Mouse (Mus musculus) liver, postnatal 0 days (tissue): ENCODE data around the gene Bahd1. TPM values are rescaled to one million over a fixed set of nuclear protein-coding genes. Genes with fewer than 3 reads are reported as not detected.

Experiments
- ATAC-seq: fragments of 200-750 bp; cut with Nextera tagmentation; 2 replicates; pipeline ENCODE4 v1.8.0; 2017; ENCODE audit warnings: mild to moderate bottlenecking, moderate library complexity
- DNase-seq: peaks from one replicate; pipeline ENCODE4 v3.0.0-alpha.2; 2016
- H3K27ac ChIP-seq: fragments of 300-500 bp; sonication (generic); 2 replicates; pipeline ENCODE4 v1.5.1; 2014; ENCODE audit warnings: antibody characterized with exemption, moderate library complexity, mild to moderate bottlenecking, low read depth
- H3K27me3 ChIP-seq: fragments of 300-500 bp; sonication (generic); 2 replicates; pipeline ENCODE4 v1.6.1; 2014; ENCODE audit warnings: low read length, control low read depth, mixed read lengths; ENCODE audit not compliant: insufficient read depth
- H3K36me3 ChIP-seq: fragments of 300-500 bp; sonication (generic); replicated peaks from 2 replicates; pipeline ENCODE4 v1.6.1; 2014; ENCODE audit warnings: mild to moderate bottlenecking, control low read depth, low read length, moderate library complexity, mixed read lengths; ENCODE audit not compliant: insufficient read depth
- H3K4me1 ChIP-seq: fragments of 300-500 bp; sonication (generic); 2 replicates; pipeline ENCODE4 v1.6.1; 2014; ENCODE audit warnings: antibody characterized with exemption, mild to moderate bottlenecking, control low read depth; ENCODE audit not compliant: insufficient read depth
- H3K4me2 ChIP-seq: fragments of 300-500 bp; sonication (generic); 2 replicates; pipeline ENCODE4 v1.6.1; 2014; ENCODE audit warnings: low read depth, mild to moderate bottlenecking, low read length, moderate library complexity, mixed read lengths
- H3K4me3 ChIP-seq: fragments of 300-500 bp; sonication (generic); 2 replicates; pipeline ENCODE4 v1.5.1; 2014; ENCODE audit warnings: low read depth, low read length
- H3K9ac ChIP-seq: fragments of 300-500 bp; sonication (generic); replicated peaks from 2 replicates; pipeline ENCODE4 v1.6.1; 2014; ENCODE audit warnings: mild to moderate bottlenecking, moderate library complexity
- H3K9me3 ChIP-seq: fragments of 300-500 bp; sonication (generic); 2 replicates; pipeline ENCODE4 v1.6.1; 2016; ENCODE audit warnings: mild to moderate bottlenecking, control low read depth, low read length, mixed read lengths
- CTCF ChIP-seq: sonication (generic); IDR thresholded peaks from 2 replicates; pipeline ENCODE4 v1.5.1; 2016; ENCODE audit warnings: antibody characterized with exemption, low read depth
- EP300 ChIP-seq: IDR thresholded peaks from 2 replicates; pipeline ENCODE4 v1.6.1; 2016; ENCODE audit warnings: antibody characterized with exemption, low read depth, mild to moderate bottlenecking
- WGBS: fragments of 180-500 bp; shearing (Covaris S2); extraction: QIAGEN DNeasy Blood & Tissue Kit; methylation state at CpG from one replicate; pipeline ENCODE4 v1.1.7; 2014; ENCODE audit not compliant: insufficient replicate concordance; 5-methylcytosine and 5-hydroxymethylcytosine counted together
- polyA plus RNA-seq: library from polyadenylated mRNA; unstranded; fragments of >200 nt; fragmentation: Nextera tagmentation; extraction: Ambion mirVana; gene quantifications from 2 replicates; pipeline ENCODE4 v1.2.1, GENCODE M21; 2015

Bahd1 gene
- polyA plus RNA-seq, 1 experiment from 2014 or later: 2.5 TPM

GRCm38 (mm10) chr2:118901175-118902031 is 1.2 kb downstream of the Bahd1 start:
- Histone ChIP-seq H3K4me3 (peak overlapping the region; percentile 95), H3K4me1 (peaks cover 64% of the 10 kb centered on the region), H3K9ac (peak overlapping the region; percentile 89), H3K27ac (peak overlapping the region; percentile 94), H3K4me2 (peak overlapping the region; percentile 100), H3K27me3 (peaks cover 42% of the 10 kb centered on the region), H3K36me3 (no peaks in the 10 kb centered on the region), H3K9me3 (no peaks in the 10 kb centered on the region)
- DNase-seq: peak; percentile 97
- ATAC-seq: peak; percentile 90
- TF ChIP-seq CTCF (peak; percentile 33), EP300 (no peak)
- under 1% methylated on average over 44 of the region's 120 CpGs for WGBS

DNA sequence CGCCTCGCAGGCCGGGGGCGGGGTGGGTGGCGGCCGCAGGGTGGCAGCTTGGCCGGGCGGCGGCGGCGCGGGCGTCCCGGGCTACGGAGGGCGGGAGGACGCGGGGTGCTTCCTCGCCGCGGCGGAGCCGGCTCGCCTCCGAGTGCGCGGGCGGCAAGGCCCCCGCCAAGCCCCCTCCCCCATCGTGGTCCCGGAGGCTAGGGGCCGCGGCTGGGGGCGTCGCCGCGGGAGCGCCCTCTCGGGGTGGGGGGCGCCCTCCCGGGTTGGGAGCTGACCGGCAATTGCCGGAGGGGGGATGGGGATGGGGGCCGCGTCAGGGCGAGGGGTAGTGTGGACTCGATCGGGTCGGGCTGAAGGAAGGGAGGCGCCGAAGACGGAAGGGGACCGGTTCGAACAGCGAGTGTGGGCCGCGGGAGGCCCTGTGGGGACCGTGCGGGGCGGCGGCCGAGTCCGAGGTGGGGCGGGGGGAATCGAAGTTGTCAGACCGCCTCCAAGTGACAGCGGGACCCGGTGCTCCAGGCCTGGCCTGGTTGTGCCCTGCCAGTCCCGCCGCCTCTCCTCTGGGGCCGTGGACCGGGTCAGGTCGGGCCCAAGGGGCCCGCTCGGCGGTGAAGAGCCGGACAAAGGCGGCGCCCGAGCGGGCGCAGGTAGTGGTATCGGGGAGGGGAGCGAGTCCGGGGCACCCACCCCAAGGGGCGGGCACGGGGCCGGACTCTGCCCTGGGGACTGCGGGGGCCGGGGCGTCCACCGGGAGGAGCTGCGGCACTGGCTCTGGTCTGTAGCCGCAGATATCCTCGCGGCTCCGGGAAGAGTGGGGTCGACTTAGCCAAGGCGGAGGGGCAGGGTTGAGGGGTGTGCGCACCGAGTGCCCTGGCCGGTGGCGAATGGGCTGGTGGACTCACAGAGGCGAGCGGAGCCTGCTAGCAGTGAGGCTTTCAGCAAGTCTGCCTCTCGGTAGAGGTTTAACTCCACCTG is 2.2 kb downstream of the Bahd1 start:
- Histone ChIP-seq H3K27me3 (peaks cover 32% of the 10 kb centered on the region), H3K9ac (peak overlapping the region; percentile 89), H3K4me2 (peak overlapping the region; percentile 100), H3K9me3 (no peaks in the 10 kb centered on the region), H3K4me1 (peaks cover 56% of the 10 kb centered on the region), H3K36me3 (no peaks in the 10 kb centered on the region), H3K27ac (peak overlapping the region; percentile 94), H3K4me3 (peak overlapping the region; percentile 95)
- TF ChIP-seq EP300 (no peak), CTCF (peak; percentile 51)
- peak; percentile 75 for DNase-seq
- ATAC-seq: peak; percentile 24
- WGBS: under 1% methylated on average over 67 of the region's 106 CpGs

DNA sequence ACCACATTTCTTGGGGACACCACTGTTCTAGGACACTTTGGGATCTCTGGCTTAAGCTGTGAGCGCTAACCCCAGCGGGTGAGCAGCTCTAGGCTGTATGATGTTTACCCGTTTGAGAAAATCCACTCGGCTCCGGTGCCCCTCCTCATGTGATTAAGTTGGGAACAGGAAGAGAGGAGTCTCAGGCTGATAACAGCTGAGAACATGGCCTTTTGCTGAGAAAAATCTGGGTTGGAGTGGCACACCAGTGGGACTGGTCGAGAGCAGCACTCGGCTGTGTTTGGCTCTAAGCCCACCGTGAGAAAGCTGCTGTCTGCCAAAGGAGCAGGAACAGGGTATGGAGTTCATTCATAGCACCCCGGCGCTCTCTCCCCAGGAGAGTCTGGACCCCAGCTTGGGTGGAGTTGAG is 3.2 kb downstream of the Bahd1 start:
- WGBS: 29% methylated on average over 10 of the region's 10 CpGs
- DNase-seq (no peak), ATAC-seq (no peak)
- Histone ChIP-seq H3K4me1 (peaks cover 51% of the 10 kb centered on the region), H3K9ac (peak overlapping the region; percentile 89; the same call in 1 of the 2 replicates), H3K36me3 (no peaks in the 10 kb centered on the region), H3K27ac (peak overlapping the region; percentile 94; the same call in 1 of the 2 replicates), H3K4me3 (peak overlapping the region; percentile 95), H3K27me3 (peaks cover 22% of the 10 kb centered on the region), H3K9me3 (no peaks in the 10 kb centered on the region), H3K4me2 (peak overlapping the region; percentile 100)
- TF ChIP-seq CTCF (no peak), EP300 (no peak)

DNA sequence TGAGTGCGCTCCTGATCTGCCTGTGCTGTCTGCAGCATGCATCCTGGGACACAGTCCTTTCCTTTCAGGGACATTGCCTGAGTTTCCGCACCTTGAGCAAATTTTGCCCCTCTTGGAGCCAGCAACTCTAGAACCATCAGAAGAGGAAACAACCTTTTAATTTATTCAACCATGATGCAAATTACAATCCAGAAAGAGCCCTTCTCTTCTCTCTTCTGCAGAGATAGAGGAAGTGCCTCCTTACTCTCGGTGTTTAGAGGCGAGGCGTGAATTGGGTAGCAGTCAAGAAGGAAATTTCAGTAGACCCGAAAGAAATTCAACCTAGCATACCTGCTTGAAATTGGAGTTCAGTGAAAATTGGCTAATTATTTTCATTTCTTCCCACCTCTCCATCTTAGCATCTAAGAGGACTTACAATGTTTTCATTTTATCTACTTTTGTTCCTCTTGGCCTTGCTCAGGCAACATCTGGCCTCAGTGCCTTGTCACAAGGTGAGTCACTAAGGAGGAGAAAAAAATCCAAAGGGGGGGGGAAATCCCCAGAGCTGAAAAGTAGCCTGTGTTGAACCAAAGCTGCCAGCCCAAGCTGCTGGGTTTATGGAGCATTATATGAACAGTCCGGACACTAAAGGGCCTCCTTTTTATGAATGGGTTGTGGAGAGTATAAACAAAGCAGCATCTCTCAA is 5.4 kb downstream of the Bahd1 start:
- Histone ChIP-seq H3K9me3 (no peaks in the 10 kb centered on the region), H3K4me2 (no peak overlapping the region), H3K4me3 (no peak overlapping the region), H3K36me3 (no peaks in the 10 kb centered on the region), H3K27me3 (peaks cover 4% of the 10 kb centered on the region), H3K4me1 (peaks cover 54% of the 10 kb centered on the region), H3K27ac (no peak overlapping the region), H3K9ac (no peak overlapping the region)
- ATAC-seq (no peak), DNase-seq (no peak)
- WGBS: 67% methylated on average over 7 of the region's 7 CpGs
- TF ChIP-seq EP300: no peak
- TF ChIP-seq CTCF: no peak

GRCm38 (mm10) chr2:118906118-118906492 is 5.9 kb downstream of the Bahd1 start:
- H3K4me3 ChIP-seq: no peak overlapping the region
- H3K4me1 ChIP-seq: peaks cover 54% of the 10 kb centered on the region
- H3K27ac ChIP-seq: no peak overlapping the region
- WGBS: 88% methylated on average over 5 of the region's 5 CpGs
- H3K36me3 ChIP-seq: no peaks in the 10 kb centered on the region
- no peaks in the 10 kb centered on the region for H3K27me3 ChIP-seq
- TF ChIP-seq CTCF (no peak), EP300 (no peak)
- no peaks in the 10 kb centered on the region for H3K9me3 ChIP-seq
- DNase-seq: no peak
- no peak overlapping the region for H3K4me2 ChIP-seq
- no peak overlapping the region for H3K9ac ChIP-seq
- ATAC-seq: no peak
